Mouse (Mus musculus): Measurements from ENCODE around the gene Nts.

DNA sequence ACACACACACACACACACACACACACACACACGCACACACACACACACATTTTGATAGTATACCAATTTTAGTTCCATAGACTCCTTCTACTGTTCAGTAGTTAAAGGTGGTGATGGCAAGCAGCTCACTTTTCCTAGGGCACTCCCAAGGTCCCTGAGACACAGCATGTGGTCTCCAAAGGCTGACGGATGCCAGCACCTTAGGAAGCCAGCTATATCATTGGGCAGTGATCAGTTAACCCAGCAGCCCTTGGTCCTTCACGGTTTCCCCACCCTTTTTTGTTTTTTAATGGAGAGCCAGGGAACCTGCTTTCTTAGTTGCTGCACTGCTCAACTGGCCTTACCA, 21.1 kb upstream of the Nts start:
- no peak for TF ChIP-seq CTCF (IDR thresholded peaks at IDR 0.05; ENCODE audit: low read depth, low read length)
- no peak for TF ChIP-seq POLR2A (IDR thresholded peaks at IDR 0.05; ENCODE audit: insufficient read depth, low read length)
- no peak for TF ChIP-seq EP300 (IDR thresholded peaks at IDR 0.05; ENCODE audit: insufficient read depth, low read depth, low read length)

Measured in ES-Bruce4 (cell line).